Mouse (Mus musculus) frontal cortex, postnatal 36 days (tissue): ENCODE data around the gene Slc22a22.
"Not testable (repeated sequence)": the region's sequence is repeated elsewhere in the genome, so short reads cannot be mapped to it uniquely, and the experiment has no call there.

ENCODE experiments used
- DNase-seq, 2 experiments: peaks; one replicate each; pipeline ENCODE4 v3.0.0; 2022; ENCODE audit warnings: low spot score in 2 of 2

The Slc22a22 gene

GRCm38 (mm10) chr15:57380381-57380780, 97.0 kb downstream of the Slc22a22 start:
- no peak for DNase-seq

DNA sequence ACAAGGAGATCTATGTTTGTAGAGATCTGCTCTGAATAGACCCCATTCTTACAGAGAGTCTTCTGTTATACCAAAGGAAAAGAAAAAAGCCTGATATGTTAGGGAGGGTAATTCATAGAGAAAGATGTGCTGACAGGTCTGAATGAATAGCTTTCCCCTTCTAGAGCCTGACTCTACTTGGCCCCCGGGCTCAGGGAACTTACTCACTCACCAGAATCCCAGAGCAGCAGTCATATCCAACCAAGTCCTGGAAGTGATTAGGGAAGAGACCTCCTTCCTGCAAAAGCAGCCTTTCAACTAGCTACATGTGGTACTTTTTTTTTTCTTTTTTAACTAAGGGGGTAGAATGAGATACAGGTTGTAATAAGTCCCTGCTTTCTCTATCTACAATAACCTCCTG, 111.0 kb downstream of the Slc22a22 start:
- DNase-seq: no peak

GRCm38 (mm10) chr15:57355278-57355677, 122.1 kb downstream of the Slc22a22 start:
- DNase-seq: no peak

GRCm38 (mm10) chr15:57340499-57340898, 136.9 kb downstream of the Slc22a22 start:
- no peak for DNase-seq

DNA sequence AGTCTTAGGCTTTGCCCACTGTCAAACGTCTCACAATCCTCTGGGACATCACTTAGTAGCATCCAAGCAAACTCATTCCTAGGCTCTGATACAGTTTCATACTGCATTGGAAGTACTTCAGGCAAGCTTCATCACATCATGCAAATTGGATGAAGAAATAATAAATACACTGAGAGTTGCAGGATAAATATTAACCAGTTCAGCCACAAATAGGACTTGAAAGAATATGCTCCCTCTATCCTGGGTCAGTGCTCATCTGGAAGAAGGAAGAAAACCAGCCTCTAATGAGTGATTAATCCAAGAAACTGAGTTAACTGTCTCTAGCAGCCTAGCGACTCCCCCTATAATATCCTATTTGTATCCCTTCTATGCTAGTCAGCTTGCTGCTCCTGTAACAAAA, 146.1 kb downstream of the Slc22a22 start:
- DNase-seq: no peak

DNA sequence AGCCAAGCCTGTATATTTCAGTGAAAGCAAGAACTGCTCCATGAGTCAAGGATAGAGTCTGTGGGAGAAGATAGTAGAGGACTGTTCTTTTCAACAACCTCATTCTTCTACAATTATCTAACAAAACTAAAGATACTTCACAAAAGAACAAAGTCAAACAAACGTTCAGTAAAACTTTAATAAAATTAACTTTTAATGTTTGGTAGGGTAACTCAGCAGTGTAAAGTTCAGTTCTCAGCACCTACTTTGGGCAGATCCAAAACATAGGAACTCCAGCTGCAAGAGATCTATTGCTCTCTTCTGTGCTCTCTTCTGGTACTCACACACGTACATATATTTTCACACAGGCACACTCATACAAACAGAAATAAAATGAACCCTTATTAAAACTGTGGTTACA, 159.4 kb downstream of the Slc22a22 start:
- DNase-seq: no peak

DNA sequence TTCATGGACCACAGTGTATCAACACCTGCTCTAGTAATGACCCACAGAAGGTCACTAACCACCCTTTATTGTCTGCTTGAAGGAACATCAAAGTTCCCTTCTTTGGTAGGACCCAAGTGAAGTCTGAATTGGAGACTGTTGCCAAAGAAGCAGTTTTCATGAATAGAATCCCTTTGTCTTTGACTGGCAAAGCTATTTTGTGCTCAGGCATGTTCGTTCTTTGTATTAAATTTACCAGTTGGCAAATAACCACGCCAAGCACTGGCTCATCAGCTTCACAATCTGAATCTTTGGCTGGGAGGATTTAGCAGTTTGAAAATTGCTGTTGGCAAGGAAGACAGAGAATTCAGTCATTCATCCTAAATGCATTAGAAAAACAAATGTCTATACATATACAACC, 160.9 kb downstream of the Slc22a22 start:
- no peak for DNase-seq

GRCm38 (mm10) chr15:57302710-57303109, 174.7 kb downstream of the Slc22a22 start:
- peak in 1 of 2 experiments; percentile 3 for DNase-seq

- DNase-seq: no peak
These were observed 198.9 kb downstream of the Slc22a22 start for GRCm38 (mm10) chr15:57278505-57278904.

GRCm38 (mm10) chr15:57276411-57276810, 201.0 kb downstream of the Slc22a22 start:
- no peak for DNase-seq

GRCm38 (mm10) chr15:57240061-57240460, 237.4 kb downstream of the Slc22a22 start:
- DNase-seq: not testable (repeated sequence)

- DNase-seq: peak in 1 of 2 experiments; percentile 3
These were observed 247.0 kb downstream of the Slc22a22 start for GRCm38 (mm10) chr15:57230439-57230838.

GRCm38 (mm10) chr15:57205315-57205714, 272.1 kb downstream of the Slc22a22 start:
- no peak for DNase-seq

DNA sequence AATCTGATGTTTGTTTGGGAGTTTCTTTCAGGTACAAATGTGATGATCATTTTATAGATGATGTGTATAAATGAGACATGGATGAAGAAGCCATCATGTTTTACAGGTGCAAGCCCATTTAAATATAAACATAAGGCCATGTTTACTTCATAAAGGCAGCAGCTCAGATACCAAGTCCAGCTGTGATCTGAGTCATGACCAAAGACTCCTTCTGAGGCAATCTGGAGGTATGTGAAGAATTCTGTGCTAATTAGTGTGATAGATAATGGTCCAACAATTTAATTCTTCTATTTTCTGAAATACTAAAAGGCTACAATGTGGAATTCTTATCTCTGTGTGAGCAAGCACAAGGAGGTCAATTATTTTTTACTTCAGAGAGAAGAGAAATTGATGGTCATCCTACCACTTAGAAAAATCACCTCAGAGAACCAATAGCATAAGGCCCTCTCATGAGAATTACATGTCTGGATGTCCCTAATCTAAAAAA, 272.9 kb downstream of the Slc22a22 start:
- DNase-seq: no peak
